Mouse (Mus musculus) thymus, postnatal 10 days (tissue): ENCODE data around the gene Sugp1.
"Not testable (repeated sequence)": the region's sequence is repeated elsewhere in the genome, so short reads cannot be mapped to it uniquely, and the experiment has no call there.

Experiments
- DNase-seq, 2 experiments: peaks; one replicate each; pipeline ENCODE4 v3.0.0; 2021; ENCODE audit warnings: low spot score in 2 of 2

Sugp1 gene

DNA sequence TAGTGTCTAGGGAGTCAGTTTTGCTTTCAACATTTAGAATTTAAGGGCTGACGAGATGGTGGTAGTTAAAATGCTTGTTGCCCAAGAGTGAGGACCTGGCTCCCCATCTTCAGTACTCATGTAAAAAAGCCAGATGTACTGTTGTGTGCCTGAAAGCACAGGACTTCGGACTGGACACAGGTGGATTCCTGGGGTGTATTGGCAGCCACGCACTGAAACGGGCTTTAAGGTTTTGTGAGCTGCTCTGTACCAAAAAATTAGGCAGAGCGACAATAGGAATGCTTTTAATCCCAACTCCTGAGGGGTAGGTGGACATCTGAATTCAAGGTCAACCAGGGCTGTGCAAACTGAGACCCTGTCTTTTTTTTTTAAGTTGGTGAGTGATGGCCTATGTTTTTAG is 1.4 kb downstream of the Sugp1 start:
- DNase-seq = no peak

DNA sequence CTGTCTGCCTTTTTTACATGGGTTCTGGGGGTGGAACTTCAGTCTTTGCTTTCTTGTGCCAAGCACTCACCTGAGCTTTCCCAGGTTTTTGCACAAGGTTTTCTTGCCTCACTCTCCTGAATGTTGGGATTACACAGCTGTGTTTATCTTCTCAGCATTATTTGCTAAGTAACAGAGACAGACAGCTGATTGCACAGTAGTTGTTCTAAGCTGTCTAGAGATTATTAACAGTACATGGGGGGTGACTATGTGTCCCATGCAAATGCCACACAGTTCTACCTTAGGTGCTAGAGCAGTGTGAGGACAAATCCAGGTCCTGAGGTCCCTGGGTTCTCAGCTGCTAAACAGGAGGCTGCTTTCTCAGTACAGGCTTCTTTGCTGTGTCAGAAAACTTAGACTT is 7.0 kb downstream of the Sugp1 start:
- no peak for DNase-seq

DNA sequence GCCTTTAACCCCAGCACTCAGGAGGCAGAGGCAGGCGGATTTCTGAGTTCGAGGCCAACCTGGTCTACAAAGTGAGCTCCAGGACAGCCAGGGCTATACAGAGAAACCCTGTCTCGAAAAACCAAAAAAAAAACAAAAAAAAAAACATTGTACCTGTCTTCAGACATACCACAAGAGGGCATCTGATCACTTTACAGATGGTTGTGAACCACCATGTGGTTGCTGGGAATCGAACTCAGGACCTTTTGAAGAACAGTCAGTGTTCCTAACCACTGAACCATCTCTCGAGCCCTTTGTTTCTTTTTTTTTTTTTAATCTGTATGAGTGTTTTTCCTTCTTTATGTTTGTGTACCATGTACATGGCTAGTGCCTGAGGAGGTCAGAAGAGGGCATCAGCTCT is 7.8 kb downstream of the Sugp1 start:
- DNase-seq = not testable (repeated sequence)

DNA sequence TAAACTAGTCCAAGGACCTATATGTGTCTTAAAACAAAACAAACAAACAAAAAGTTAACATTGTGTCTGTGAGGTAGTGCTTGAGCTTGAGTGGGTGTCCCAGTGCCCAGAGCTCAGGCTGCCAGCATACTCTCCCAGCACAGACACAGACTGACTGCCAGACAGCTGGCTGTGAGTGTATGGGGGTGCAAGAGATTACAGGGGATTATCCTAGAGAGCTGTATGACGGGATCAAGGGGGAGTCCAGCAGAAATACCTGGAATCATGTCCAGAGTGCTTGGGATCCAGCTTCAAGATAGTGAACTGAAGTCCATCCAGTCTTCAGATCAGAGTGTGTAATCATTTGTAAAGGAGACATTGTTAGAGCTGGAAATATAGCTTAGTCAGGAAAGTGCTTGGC is 15.1 kb downstream of the Sugp1 start:
- no peak for DNase-seq

DNA sequence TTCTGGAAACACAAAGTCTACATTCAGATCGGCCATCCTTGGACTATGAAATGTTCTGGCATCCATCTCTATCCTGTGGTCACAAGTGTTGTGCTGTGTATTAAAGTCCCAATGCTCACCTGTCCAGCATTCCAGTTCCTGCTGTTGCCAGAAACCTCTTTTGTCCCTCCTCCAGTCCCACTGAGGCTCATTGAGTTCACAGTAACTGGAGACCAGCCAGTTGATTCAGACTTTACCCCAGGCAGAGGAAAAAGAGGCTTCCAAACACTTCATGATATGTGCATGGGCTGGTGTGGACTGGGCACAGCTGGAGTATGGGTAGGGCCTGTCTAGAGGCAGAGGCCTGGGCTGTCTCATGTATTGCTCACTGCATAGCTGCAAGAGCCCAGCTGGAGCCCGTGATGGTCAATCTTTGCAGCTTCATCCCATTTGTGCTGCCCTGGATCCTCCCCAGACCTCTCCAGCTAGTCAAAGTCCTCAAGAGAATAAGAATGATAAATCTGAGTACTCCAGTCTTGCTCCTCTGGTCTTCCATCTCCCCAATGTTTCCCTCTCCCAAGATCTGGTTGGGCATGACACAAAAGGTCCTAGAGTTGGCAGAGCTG is 29.3 kb downstream of the Sugp1 start:
- DNase-seq = no peak

DNA sequence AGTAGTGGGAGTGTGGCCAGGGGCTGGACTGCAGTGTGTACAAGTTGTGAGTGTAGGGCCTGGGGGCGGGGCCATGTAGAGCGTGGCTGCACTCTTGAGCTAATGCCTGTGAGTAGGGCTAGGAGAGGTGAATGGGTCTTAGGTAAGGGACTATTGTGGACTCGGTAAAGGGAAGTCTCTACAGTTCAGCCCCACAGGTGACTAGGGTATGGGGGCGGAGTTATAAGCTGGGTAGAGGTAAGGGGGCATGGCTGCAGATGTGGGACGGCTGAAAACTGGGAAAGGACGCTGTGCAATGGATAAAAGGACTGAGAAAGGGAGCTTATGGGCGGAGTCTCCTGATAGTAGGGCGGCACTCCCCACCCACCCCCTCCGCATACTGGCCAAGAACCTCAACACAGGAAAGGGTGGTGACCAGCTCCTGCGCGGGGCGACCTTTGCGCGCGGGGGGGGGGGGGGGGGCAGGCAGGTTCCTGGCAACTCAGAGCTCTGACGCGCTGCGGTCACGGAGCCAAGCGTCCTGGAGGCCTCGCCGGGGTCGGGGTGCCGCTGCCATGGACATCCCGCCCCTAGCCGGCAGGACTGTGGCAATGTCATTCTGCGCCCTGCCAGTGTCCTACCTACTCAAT is 29.9 kb downstream of the Sugp1 start, which contains the start of gene Tm6sf2:
Tm6sf2 (plus strand) TSS at position 484 of the 629 bp plus-strand sequence.
- DNase-seq = no peak

DNA sequence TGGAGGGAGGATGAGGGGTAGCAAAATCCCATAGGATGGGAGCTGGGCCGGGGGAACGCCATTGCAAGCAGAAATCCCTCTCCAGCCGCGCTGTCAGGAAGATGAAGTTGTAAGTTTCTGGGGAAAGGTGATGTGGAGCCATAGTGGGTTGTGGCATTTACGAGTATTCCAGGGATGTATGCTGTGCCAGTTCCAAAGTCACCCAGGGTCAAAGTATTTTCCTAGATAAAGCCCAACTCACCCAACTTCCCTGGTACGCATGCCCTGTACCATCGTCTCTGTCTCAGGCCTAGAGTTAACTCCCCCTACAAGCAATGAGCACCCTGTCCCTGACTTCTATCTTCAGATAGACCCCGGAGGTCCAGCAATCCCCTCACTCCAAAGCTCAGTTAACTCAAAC is 30.5 kb downstream of the Sugp1 start:
- no peak for DNase-seq

DNA sequence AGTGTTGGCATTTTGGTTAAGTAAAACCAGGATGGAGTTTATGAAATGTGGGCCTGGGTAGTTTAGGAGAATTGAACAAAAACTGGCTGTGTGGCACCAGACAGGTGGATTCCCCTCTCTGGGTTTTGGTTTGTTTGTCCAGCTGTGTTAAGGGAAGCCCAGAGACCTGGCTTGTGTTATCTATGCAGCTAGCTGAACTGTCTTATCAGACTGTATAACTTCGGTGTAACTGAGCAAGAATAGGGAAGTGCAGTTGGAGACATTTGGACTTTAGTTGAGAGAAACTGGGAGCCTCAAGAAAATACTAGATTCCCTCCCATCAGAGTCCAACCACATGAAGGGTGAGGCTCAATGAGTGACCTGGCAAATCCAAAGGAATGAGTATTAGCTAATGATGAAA is 31.1 kb downstream of the Sugp1 start:
- no peak for DNase-seq

DNA sequence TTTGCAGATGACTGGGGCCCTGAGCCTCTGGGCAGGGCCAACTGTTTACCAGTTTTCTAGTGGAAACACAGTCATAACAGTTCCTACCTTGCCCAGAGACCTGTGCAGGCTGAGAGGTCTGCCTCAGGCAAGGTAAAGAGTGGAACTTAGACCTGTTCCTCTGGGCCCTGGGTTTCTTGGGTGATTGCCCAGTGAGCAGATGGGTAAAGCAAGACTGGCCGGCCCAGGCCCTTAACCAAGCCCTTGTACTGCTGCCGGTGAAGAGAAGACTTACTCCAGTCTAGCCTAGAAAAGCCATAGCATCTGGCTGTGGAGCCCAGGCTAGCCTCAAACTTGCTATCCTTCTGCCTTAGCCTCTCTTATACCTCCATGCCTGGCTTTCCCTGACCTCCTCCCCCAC is 39.4 kb downstream of the Sugp1 start:
- DNase-seq = no peak

DNA sequence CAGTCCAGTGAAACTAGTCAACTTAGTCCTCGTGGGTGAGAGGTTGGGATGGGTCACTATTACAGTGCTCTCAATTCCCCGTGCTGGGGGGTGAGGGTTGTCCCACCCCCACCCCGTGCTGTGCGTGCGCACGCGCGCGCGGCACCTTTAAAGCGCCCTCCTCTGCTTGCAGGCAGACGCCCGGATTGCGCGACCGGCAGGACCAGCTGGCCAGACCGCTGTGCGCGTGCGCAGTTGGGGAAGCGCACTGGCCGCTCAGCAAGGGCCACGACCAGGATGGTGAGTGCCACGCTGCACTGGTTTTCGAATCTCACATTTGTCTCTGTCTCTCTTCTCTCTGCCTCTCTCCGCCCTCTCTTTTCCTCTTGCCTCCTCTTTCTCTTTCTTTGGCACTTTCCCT is 40.7 kb downstream of the Sugp1 start, which contains the start of gene Hapln4:
Hapln4 (plus strand) TSS at position 173 of the 400 bp plus-strand sequence.
- no peak for DNase-seq

DNA sequence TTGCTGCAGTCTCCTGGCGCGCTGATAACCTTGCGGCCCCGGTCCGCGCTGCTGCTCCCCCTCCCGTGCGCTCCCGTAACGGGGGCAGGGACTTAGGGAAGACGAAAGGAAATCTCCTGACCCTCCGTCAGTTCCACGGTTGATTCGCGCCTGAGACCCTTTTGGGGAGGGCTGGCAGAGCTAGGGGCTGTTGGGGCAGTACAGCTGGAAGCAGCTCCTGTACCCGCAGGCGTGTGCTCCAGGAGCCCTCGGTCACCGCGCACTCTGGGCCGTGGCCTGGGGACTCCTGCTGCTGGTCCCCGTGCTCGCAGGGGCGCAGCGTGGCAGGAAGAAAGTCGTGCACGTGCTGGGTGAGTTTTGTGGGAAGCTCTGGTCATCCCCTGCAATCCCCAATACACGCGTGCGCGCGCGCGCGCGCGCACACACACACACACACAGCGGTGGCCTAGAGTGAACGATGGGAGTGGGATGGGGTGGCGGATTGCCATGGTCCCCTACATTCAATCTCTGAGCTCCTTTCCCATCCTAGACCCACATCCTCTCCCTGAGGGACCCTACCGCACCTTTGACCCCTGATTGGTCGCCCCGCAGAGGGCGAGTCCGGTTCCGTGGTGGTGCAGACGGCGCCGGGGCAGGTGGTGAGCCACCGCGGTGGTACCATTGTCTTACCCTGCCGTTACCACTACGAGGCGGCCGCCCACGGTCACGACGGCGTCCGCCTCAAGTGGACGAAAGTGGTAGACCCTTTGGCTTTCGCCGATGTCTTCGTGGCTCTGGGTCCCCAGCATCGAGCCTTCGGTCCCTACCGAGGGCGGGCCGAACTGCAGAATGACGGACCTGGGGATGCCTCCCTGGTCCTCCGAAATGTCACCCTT is 41.8 kb downstream of the Sugp1 start:
- no peak for DNase-seq

DNA sequence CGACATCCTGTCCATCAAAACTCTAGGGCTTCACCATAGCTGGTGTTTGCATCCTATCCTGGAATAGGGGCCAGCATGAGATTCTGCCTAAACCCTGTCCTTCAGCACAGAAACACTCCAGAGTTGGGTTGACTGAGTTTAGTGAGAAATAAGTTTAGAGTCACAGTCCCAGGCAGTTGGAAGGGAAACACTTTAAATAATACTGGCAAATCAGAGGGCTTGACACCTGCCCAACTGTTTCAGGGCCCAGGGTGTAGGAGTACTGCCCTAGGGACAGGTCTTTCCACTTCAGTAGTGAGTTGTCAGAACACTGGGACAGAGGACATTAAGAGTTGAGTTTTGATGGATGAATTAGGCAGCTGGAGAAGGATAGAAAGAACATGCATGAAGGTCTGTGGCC is 43.5 kb downstream of the Sugp1 start:
- DNase-seq = no peak

DNA sequence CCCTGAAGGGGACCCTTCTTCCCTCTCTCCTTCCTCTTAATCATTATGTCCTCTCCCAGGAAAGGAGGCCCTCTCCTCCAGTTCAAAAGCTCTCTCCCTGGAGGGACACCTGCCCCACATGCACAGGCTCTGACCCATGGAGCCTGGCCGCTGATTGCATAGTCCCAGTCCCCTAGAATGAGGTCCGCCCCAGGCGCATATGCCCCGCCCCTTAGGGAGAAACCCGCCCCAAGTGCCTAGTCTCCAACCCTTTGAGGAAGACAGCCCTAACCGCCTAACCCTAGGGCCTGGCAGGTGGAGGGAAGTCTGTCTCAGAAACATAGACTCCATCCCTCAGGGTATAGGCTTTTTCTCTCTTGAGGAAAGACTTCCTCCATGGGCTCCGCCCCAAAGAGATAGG is 44.6 kb downstream of the Sugp1 start:
- no peak for DNase-seq

DNA sequence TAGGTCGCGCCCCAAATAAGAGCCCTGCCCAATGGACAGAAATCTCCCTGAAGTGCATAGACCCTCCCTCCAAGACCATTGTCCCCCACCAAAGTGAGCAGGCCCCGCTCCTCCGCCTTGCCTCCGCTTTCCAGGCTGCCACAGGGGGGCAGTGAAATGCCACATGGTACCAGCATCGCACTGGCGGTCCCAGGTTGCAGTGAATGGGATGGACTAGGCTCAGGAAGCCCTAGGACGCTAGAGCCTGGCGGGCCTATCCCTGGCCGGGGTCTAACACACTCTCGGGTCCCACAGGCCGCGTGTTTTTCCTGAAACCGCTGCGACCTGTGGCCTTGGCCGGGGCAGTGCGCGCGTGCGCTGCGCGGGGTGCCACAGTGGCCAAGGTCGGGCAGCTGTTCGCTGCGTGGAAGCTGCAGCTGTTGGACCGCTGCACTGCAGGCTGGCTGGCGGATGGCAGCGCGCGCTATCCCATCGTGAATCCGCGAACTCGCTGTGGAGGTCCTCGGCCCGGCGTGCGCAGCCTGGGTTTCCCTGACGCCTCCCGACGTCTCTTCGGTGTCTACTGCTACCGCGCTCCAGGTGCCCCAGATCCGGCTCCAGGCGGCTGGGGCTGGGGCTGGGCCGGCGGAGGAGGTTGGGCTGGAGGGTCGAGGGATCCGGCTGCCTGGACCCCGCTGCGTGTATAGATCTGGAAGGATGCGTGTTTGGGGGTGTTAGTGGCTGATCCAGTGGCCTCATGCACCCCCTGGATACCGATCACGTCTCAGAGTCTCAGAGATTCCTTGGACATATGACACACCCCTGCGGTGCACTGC is 45.4 kb downstream of the Sugp1 start:
- no peak for DNase-seq

DNA sequence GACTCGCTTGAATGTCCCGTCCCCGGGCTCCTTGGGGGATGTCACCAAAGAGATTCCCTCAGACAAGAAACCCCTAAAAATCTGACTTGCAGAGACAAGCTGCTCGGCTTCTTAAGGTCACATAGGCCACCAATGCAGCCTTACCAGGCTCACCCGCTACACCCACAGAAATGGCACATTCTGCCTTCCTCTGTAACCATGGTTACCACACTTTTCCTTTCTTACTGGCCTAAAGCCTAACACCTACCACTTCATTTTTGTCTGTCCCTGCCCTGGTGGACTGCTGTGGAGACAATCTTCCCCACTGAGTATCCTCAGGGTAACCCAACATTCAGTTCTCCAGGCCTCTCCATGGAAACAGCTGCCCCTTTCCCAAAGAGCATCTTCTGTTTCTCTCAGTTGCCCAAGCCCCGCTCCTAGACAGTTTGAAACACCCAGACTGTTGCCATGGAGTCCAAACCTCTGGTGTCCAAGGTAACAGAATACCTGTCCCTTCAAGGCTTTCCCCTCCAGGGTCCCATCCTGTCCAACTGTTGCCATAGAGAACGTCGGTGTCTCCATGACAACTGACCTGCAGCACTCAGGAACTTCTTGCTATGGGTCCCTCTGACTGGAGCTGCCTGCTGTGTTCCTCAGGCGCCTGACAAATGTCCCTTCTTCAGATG is 46.8 kb downstream of the Sugp1 start:
- DNase-seq = no peak

DNA sequence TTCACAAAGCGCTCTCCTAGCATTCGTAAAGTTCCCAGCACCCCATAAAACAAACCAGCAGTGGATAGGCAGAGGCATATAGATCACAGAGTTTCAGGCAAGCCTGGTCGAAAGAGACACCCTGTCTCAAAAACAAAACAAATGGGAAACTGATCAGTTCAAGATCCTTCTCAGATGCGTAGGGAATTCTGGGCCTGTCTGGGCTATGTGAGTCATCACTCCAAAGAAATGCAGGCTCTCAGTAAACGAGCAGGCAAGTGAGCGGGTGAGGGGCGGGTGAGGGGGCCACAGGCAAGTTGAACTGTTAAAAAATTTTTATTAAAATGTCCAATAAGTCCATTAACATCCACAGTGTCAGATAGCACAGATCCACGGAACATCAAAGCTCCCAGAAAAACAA is 50.2 kb downstream of the Sugp1 start:
- no peak for DNase-seq

DNA sequence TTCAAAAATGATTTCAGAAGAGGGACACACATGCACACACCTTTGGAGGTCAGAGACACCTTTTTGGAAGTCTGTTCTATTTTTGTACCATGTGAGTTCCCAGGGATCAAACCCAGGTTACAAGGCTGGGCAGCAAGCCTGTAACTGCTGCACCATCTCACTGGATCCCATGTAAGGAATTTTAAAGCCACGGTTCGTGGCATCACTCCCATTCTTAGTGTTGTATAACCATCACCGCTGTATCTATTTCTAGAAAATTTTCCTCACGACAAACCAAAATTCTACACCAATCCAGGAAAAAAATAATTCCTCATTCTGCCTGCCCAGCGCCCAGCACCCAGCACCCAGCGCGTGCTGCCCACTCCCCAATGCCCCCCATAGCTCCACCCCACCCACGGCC is 56.7 kb downstream of the Sugp1 start:
- DNase-seq = no peak

DNA sequence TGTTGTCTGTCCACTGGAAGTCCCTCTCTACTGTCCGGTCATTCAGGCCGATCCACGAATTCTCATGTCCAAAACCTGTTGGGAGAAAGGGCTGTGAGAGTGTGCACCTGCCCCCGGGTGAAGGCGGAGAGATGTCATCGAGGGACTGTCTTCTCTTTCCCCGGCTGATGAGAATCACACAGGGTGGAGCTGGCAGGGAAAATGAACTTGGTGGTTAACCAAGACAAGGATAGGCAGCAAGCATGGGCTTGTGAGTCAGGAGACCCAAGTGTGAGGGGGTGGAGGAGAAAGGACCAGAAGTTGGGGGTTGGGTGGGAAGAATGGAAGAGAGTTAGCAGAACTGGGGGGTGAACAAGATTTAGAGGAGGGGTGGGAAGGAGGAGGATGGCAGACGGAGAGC is 57.6 kb downstream of the Sugp1 start:
- DNase-seq = no peak

DNA sequence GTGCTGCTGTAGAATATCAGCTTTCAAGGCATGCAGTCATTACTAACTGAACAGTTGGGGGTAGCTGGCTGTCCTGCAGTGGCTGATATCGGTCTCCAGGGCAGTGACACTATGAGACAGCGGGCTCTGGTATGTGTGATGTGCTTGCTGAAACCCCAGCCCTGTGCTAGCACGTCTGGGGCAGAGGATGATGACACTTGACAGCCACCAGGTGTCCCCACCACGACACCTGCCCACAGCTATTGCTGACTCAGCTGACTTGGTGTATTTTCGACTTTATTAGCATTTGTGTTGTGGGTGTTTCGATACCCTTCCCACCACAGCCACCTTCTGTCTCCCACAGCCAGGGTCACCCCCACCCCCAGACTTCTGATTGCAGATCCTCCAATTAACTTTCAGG is 61.9 kb downstream of the Sugp1 start:
- DNase-seq = peak; percentile 8 to 67

DNA sequence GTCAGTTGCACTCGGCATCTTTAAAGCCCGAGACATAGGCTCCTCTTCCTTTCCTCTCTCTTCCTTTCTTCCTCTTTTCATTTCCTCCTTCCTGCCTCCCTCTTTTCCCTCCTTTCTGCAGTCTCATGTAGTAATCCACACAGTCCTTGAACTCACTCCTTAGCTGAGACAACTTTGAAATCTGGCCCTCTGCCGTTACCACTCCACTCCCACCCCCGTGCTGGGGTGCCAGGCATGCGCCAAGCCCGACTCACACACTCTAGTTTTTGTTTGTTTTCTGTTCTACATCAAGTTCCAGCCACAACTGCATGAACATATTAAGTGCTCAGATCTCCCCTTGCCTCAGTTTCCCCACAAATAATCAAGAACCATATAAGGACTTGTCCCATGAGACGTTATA is 62.3 kb downstream of the Sugp1 start:
- DNase-seq = no peak

DNA sequence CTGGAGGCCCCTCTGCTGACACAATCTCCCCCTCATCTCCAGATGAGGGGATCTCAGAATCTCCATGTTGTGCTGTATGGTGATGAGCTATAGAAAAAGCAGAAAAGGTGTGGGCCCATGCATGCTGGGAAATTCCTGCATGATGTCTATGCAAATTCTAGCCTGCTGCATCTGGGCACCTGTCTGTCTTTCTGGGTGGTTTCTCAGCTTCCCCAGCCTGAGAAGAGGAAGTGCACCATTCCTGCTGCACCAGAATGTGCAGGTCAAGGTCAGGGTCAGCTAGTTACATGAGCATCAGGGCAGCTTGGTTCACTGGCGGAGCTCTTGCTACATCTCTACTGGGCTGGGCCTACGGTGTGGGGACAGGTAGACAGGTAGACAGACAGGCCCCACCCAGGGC is 67.8 kb downstream of the Sugp1 start:
- no peak for DNase-seq
